Mouse (Mus musculus): Measurements from ENCODE around the gene Acly.
A peak's percentile ranks its signal among the peaks of the same experiment; 100 is the strongest.
"Not testable (repeated sequence)": the region's sequence is repeated elsewhere in the genome, so short reads cannot be mapped to it uniquely, and the experiment has no call there.

The Acly gene

GRCm38 (mm10) chr11:100545746-100546085 lies 17.9 kb upstream of the Acly start:
- DNase-seq (ENCODE audit: low read depth, low spot score), result no peak

- peak; percentile 94 for DNase-seq (ENCODE audit: low read depth, low spot score)
Observed at GRCm38 (mm10) chr11:100544832-100545745, 17.3 kb upstream of the Acly start, which contains the start of gene Ttc25. TSS of gene Ttc25 (plus strand) at chr11:100545607.

DNA sequence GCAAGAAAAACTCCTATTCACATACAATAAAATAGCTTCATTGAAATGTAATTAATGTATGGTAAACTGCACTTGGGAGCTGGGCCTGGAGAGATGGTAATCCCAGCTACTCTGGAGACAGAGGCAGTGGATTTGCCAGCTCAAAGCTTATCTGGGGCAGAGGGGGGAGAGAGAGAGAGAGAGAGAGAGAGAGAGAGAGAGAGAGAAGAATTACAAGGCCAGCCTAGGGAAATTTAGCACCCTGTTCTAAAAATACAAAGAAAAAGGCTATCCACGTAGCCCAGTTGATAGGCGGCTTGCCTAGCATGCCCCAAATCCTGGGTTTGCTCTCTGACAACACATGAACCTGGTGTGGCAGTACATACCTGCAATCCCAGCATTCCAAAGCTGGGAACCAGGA lies 13.8 kb upstream of the Acly start:
- DNase-seq (ENCODE audit: low read depth, low spot score), result no peak

GRCm38 (mm10) chr11:100540966-100541365 lies 13.2 kb upstream of the Acly start:
- DNase-seq (ENCODE audit: low read depth, low spot score), result no peak

- no peak for DNase-seq (ENCODE audit: low read depth, low spot score)
Observed at GRCm38 (mm10) chr11:100536466-100536865, 8.7 kb upstream of the Acly start.

DNA sequence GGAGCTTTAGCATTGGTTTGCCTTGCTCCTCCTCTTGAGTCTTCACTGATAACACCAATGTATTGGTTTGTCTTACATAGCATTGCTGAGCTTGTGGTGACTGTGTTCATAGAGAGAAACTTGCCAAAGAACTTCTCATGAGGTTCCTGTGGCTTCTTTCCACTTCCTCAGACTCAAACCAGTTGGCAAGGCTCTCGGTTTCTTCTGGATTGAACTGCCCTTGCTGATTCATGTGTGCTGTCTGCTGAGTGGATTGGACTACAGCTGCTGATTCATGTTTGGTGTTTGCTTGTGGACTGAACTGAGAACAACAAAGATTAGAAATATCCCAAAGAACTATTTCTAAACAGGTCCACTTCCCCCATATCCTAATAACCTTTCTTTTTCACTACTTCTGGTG lies 8.2 kb upstream of the Acly start:
- DNase-seq (ENCODE audit: low read depth, low spot score), result no peak

DNA sequence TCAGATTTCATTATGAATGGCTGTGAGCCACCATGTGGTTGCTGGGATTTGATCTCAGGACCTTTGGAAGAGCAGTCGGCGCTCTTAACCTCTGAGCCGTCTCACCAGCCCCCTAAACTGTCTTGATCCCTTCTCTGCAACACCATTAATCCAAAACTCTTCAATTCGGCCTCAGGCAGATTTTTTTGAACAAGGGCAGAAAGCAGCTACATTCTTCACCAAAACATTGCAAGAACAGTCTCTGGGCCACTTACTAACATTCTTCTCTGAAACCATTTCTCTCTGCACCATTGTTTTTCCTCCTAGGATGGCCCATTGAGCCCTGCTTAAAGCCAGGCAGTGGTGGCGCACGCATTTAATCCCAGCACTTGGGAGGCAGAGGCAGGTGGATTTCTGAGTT lies 7.0 kb upstream of the Acly start:
- not testable (repeated sequence) for DNase-seq (ENCODE audit: low read depth, low spot score)

DNA sequence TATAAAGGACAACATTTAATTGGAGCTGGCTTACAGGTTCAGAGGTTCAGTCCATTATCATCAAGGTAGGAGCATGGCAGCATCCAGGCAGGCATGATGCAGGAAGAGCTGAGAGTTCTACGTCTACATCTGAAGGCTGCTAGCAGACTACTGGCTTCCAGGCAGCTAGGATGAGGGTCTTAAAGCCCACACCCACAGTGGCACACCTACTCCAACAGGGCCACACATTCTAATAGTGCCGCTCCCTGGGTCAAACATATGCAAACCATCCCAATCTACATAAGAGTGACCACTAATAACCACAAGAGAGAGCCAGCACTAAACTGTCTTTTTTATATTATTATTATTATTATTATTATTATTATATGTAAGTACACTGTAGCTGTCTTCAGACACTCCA lies 6.6 kb upstream of the Acly start:
- not testable (repeated sequence) for DNase-seq (ENCODE audit: low read depth, low spot score)

DNA sequence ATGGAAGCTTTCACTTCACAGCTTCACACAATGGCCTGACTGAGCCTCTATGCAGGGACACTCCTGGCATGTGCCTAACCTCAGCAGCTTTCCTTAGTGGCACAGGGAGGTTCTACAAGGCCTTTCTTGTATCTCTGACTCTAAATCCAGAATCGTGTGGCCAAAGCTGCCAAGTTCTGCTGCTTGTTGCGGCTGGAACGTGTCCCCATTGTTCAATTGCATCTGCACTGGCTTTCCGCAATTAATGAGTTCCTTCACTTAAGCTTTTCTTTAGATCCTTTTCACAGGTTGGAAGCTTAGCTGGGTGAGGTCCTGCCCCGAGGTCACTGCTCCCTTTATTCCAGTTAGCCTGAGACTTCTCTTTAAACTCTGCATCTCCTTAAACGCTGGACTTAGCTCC lies 6.1 kb upstream of the Acly start:
- no peak for DNase-seq (ENCODE audit: low read depth, low spot score)

DNA sequence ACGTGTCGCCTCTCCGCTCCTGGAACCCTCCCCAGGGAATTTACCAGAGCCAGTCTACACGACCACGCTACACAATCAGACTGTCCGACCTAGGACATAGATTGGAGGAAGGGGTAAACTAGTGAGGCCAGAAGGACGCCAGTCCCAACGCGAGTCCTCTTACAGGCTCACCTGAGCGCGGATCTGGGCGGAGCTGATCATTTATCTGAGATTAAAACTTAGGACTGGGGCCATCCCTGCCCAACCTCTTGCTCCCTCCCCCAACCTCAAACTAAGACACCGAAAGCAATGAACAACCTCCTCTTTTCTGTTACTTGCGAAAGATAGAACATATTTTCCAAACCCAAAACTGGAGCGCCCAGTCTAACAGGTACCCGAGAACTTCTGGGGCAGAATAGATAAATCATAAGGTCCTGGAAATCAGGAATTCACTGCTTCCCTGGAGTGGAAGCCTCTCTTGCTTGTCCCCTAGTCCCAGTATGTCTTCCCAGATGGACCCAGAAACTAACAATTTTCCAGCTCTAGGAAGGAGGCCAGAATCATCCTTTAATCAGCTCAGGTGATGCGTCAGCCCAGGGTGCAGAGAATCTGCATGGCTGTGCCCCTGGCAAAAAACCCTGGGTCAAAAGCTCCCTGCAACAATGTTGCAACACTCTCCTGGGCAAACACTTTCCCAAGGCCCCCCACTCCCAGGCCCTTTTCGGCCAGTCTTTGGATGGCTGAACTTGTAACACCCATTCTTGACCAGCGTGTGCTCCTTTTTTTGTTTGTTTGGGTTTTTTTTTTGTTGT lies 770 bp upstream of the Acly start:
- DNase-seq (ENCODE audit: low read depth, low spot score), result no peak

DNA sequence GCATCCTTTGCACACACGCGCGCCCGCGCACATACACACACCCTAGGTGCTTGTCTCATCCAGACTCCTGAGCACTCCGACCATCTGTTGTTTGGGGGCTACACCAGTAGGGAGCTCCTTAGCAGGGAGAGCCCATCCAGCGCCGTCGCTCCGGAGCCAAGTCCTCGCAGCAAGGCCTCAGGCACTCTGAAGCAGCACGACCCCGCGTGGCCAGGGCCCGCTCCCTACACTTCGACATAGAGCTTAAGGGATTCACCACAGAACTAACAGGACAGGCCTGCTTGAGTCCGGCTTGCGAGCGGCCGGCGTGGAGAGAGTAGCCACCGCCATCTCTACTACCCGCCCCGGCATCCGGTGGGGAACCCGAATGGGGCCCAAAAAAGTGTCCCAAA lies 738 bp downstream of the Acly start:
- DNase-seq (ENCODE audit: low read depth, low spot score), result no peak

GRCm38 (mm10) chr11:100526052-100526816 lies 1.6 kb downstream of the Acly start:
- DNase-seq (ENCODE audit: low read depth, low spot score), result no peak

DNA sequence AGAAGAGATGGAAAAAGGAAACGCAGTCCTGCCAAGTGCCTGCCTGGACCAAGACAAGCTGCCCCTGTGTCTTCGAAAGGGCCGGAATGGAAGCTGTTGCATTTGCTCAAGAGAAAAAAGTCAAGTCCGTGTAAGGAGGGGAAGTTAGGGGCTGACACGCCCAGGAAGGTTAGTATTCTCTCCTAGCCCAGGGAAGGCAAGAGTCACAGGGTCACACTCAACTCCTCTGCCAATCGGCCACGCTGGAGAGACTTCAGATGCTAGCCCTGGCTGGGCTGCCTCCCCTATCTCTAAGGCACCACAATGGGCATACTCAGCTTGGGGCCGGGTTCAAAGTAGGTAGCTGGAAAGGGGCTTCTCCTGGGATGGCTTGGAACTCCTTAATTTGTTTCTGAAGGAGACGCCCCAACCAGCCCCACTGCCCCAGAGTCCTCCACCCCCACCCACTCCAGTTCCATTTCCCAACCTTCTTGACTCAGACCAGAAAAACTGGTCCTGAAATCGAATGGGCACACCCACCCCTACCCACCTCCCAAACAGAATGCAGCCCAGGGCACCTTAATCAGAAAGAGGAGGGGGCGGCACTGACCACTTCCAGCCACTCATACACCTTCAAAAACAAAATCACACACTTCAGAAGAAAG lies 2.7 kb downstream of the Acly start:
- DNase-seq (ENCODE audit: low read depth, low spot score), result no peak

DNA sequence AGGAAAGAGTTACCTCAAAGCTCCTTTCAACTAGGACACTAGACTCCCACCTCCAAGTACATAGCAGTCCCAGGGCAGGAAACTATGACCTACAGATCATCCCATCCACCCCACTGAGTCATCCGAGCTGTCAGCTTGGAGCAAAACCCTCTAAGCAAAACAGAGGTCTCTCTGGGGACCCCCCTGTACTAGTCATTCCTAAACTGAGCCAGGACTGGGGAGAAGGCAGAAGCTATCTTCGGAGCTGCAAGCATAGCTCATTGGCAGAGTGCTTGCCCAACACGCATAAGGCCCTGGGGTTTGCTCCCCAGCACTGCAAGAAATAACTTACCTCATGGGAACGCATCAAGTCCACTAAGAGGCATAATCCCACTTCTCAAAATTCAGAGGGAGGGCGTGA lies 3.4 kb downstream of the Acly start:
- no peak for DNase-seq (ENCODE audit: low read depth, low spot score)

DNA sequence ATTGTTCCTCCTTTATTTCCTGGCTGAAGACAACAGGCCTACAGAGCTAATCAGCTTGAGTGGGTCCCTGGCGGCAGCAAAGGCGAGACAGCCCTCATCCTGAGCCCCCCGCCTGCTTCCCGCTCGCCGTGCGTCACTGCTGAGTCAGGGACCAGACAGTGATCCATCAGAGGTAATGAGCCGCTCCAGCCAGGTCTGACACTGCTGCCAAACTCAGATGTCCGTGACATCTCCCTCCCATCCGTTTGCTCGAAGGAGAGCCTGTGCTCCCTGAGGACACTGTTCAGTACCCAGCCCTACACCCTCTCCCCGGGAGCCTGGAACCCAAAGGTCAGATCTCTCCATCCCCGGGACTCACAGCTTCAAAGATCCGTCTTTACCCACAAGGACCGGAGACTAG lies 7.0 kb downstream of the Acly start:
- DNase-seq (ENCODE audit: low read depth, low spot score), result no peak

GRCm38 (mm10) chr11:100519188-100519587 lies 8.6 kb downstream of the Acly start:
- DNase-seq (ENCODE audit: low read depth, low spot score), result no peak

DNA sequence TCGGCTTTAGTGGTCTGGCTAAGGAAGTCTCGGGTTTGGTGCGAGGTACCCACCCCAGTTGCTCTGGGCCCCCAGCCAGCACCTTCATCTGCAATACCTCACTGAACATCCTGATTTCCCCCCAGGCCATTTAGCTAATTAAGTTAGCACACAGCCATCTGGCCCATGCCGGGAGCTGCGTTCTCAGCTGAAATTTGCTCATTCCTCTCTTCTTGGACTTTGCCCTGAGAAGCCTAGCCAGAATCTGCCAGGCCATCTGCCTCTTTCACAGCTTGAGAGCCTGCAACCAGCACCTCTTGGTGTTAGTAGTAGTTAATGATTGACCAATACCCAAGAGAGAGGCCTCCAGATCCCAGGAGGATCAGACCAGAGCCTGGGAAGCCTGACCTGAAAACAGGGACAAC lies 9.6 kb downstream of the Acly start:
- no peak for DNase-seq (ENCODE audit: low read depth, low spot score)

- DNase-seq (ENCODE audit: low read depth, low spot score), result no peak
Observed at GRCm38 (mm10) chr11:100516291-100516690, 11.5 kb downstream of the Acly start.

GRCm38 (mm10) chr11:100515789-100516188 lies 12.0 kb downstream of the Acly start:
- no peak for DNase-seq (ENCODE audit: low read depth, low spot score)

- DNase-seq (ENCODE audit: low read depth, low spot score), result no peak
Observed at GRCm38 (mm10) chr11:100515061-100515460, 12.7 kb downstream of the Acly start.

GRCm38 (mm10) chr11:100513716-100514115 lies 14.1 kb downstream of the Acly start:
- DNase-seq (ENCODE audit: low read depth, low spot score), result no peak

DNA sequence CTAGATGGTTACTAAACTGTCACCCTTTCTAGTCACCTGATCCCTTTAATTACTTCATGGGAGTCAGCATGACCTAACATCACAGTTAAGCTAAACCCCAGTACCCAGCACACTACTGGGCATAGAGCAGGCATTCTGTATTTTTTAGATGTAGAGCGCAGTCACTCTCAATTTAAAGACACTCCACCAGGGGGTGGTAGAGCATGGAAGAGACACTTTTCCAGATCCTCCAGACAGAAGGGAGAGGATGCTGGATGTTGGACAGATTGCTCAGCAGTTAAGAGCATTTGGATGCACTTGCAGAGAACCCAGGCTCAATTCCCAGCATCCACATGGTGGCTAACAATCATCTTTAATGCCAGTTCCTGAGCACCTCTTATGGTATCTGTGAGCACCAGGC lies 15.4 kb downstream of the Acly start:
- DNase-seq (ENCODE audit: low read depth, low spot score), result no peak

Measured in WW6 (cell line).